Mouse (Mus musculus) liver, embryonic 14.5 days (tissue): ENCODE results near the gene Erg.

Experiments used
- CTCF ChIP-seq: IDR thresholded peaks from 2 replicates; pipeline ENCODE4 v1.5.1; 2016; ENCODE audit warnings: antibody characterized with exemption, low read depth, control low read depth
- EP300 ChIP-seq: IDR thresholded peaks from 2 replicates; pipeline ENCODE4 v1.6.1; 2016; ENCODE audit warnings: antibody characterized with exemption, low read depth

- TF ChIP-seq EP300 = no peak
- TF ChIP-seq CTCF = no peak
These were observed 36.7 kb upstream of the Erg start for GRCm38 (mm10) chr16:95623056-95623455.
